Mouse (Mus musculus) liver (tissue): ENCODE data around the gene Tmem143.
"Not testable (repeated sequence)": the region's sequence is repeated elsewhere in the genome, so short reads cannot be mapped to it uniquely, and the experiment has no call there.

Experiments
- DNase-seq: peaks from one replicate; pipeline ENCODE4 v3.0.0-alpha.2; 2020; ENCODE audit warnings: mixed read lengths

Tmem143 gene

DNA sequence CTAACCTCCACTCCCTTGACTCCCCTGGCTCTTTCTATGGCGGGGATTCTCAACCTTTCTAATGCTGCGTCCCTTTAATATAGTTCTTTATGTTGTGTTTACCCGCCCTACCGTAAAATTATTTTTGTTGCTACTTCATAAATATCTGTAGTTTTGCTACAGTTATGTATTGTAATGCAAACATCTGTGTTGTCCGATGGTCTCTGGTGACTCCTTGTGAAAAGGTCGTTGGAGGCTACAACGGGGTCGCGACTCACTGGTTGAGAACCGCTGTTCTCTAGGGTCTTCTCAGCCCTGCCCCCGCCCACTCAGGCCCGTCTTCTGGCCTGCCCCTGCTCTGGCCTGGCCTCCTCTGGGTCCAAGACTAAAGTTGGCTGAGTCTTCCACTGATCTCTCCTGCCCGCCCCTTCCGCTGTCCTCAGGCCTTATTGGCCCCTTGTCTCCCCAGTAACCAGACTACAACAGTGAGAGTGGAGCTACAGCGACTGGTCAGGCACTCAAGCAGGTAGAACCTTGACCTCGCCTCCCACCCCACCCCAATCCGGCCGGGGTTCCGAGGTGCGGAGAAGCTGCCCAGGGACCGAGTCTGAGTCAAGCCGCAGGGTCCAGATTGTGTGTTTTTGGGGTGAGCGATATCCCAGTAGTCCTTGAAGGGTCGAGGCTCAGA is 27.2 kb downstream of the Tmem143 start, which contains the start of gene Ccdc114:
Ccdc114 (plus strand) TSS at position 311 of the 667 bp plus-strand sequence.
- peak; percentile 72 for DNase-seq

DNA sequence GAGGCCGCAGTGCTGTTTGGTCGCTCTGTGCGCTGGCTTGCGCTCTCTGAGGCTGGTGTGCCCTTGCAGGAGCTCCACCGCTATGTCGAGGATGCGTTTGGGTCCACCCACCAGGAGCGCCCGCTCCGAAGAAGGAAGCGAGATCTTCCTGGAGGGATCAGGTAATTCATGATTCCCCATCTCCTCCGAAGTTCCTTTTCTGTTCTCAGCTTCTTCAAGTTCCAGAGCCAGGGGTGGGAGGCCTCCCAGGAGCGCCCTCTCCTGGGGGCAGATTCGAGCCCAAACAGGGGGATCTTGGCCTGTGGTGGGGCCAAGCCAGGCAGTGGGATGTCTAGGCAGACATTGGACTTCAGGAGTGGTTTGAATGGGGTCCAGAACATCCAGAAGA is 27.7 kb downstream of the Tmem143 start:
- peak; percentile 56 for DNase-seq

DNA sequence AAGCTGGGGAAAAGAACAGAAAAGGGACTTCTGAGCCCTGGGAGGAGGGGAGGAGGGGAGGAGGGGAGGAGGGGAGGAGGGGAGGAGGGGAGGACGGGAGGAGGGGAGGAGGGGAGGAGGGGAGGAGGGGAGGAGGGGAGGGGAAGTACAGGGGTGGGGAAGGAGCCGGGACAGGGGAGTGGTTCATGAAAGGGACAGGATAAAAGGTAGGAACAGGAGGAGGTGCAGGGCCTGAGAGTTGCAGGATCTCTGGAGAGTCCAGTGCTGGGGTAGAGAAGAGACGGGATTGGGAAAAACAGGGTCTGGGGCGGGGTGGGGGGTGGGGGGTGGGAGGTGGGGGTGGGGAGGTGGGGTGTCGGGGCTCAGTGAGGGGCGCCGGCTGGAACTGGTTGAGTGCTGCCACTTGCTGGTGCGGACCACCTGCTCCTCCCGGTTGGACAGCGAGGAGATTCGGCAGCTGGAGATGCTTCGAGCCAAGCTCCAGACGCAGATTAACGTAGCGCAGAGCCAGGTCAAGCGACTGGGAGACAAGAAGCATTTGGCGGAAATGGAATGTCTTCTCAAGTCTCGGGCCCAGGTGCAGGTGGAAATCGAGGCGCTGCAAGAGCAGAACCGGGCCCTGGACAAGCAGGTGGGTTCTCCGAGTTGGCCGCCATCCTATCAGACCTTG is 32.0 kb downstream of the Tmem143 start:
- DNase-seq: no peak

DNA sequence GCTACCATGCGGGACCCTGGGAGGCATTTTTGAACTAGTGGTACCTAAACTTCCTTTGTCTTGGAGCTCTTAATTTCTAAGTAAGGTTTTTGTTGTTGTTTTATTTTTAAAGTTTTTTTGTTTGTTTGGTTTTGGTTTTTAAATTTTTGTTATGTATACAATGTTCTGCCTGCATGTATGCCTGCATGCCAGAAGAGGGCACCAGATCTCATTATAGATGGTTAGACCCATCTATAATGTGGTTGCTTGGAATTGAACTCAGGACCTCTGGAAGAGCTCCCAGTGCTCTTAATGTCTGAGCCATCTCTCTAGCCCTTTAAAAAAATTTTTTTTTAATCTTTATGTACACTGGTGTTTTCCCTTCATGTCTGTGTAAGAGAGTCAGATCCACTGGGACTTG is 32.9 kb downstream of the Tmem143 start:
- no peak for DNase-seq

DNA sequence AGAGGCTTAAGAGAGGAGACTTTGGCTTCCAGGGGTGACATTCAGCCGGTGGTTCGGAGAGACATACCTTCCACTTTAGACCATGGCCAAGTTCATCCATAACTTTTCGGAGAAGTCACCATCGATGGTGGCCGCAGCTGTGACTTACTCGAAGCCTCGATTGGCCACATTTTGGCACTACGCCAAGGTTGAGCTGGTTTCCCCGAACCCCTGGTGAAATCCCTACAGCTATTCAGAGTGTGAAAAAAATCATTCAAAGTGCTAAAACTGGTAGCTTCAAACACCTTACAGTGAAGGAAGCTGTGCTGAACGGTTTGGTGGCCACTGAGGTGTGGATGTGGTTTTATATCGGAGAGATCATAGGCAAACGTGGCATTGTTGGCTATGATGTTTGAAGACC is 37.0 kb downstream of the Tmem143 start:
- DNase-seq: not testable (repeated sequence)

DNA sequence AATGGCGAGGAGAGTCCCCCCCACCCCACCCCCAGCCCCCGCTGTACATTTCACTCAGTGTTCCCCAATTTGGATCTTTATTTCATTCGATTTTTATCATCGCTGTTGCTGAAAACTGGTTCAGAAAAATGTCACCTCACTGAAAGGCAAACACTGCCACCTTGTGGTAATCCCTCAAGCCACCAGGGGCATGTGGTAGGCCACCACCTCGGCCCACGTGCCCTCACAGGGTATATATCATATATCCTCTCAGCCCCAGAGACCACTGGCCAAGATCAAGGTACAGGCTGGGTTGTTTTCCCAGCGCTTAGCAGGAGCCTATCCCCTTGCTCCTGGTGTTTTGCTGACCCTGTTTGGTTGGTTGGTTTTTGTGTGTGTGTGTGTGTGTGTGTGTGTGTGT is 38.4 kb downstream of the Tmem143 start:
- DNase-seq: peak; percentile 64

DNA sequence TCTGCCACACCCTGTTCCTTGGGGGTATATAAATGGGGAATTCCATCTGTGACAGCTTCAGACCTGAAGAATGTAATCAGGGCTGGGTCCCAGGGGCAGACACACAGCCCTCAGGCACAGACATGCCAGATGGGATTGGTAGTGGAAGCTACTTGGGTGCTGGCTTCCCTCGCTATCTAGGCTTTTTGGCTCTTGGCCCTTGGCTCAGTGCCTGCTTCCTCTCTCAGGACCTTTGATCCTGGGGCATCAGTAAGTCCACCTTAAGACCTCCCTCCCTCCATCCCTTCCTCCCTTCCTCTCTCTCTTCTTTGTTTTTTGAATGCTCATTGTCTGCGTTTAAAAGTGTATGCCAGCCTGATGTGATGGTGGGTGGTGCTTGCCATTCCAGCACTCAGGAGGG is 43.1 kb downstream of the Tmem143 start:
- no peak for DNase-seq

DNA sequence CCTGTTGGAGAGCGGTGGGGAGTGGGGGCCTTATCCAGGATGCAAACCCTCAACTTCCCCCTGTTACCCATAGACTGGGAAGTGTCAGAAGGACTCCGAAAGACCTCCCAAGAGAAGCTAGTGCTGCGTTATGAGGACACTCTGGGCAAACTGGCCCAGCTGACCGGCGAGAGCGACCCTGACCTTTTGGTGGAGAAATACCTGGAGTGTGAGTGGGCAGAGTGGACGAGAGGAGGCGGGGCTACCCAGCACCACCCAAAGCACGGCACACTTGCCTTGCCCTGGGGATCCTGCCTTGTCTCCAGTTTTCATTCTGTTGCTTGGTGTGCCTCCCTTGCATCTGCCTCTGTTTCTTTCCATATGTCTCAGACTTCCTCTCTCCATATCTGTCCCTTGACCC is 45.2 kb downstream of the Tmem143 start:
- no peak for DNase-seq

DNA sequence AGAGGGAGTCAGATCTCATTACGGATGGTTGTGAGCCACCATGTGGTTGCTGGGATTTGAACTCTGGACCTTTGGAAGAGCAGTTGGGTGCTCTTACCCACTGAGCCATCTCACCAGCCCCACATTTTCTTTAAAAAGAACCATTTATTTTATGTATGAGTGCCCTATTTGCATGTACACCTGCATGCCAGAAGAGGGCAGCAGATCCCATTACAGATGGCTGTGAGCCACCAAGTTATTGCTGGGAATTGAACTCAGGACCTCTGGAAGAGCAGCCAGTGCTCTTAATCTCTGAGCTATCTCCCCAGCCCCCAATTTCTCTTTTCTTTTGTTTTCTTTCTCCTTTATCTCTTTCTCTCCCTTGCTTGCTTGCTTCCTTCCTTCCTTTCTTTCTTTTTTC is 46.5 kb downstream of the Tmem143 start:
- DNase-seq: not testable (repeated sequence)

DNA sequence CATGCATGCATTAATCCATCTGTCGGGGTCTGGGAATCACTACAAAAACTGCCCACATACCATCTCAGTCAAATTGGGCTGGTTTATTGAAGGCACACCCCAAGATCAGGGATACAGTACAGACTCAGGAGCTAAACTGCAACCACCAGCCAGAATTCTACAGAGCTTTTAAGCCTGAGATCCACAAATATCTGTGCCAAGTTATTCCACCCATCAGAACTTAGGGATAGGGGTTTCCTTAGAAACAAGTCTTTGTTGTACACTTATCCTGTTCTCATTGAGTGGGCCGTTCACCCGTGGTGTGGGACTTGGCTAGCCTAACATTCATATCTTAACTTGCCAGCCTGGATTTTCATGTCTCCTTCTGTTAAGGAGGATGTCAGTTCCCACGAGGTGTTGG is 52.3 kb downstream of the Tmem143 start:
- no peak for DNase-seq

DNA sequence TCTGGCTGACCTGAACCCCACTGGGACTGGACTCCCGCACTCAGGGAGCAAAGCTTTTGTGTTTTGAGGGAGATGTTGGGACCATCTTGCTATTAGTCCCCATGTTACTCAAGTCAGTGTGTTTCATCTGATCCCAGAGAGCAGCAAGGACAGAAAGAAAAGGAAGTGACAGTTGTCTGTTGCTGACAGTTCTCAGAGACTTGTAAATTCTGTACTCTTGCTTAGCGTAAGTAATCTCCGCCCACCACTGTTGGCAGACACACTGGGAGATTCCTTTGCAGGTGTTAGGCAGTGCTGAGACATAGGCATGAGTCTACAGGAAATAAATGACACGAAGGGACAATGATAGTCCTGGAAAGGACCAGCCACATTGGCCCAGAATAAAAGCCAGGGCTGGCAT is 59.9 kb downstream of the Tmem143 start:
- no peak for DNase-seq
